Mouse (Mus musculus) C2C12 (cell line): ENCODE results near the gene E2f3. TPM values are rescaled to one million over a fixed set of nuclear protein-coding genes. Genes with fewer than 3 reads are reported as not detected.

Experiments
- H3K27me3 ChIP-seq: one replicate; pipeline ENCODE4 v1.6.1; 2011; ENCODE audit not compliant: control insufficient read depth, insufficient read depth, insufficient read length
- H3K36me3 ChIP-seq: one replicate; pipeline ENCODE4 v1.6.1; 2011; ENCODE audit not compliant: control insufficient read depth, insufficient read depth
- H3K4me3 ChIP-seq: one replicate; pipeline ENCODE4 v1.5.1; 2011; ENCODE audit warnings: mild to moderate bottlenecking, control low read depth; ENCODE audit not compliant: poor library complexity, insufficient read depth, severe bottlenecking
- H3K79me2 ChIP-seq: one replicate; pipeline ENCODE4 v1.6.1; 2011; ENCODE audit not compliant: control insufficient read depth, insufficient read depth
- H3K79me3 ChIP-seq: one replicate; pipeline ENCODE4 v1.6.1; 2011; ENCODE audit warnings: low read depth, control low read depth
- H3ac ChIP-seq: one replicate; pipeline ENCODE3; 2011; ENCODE audit warnings: low read depth; ENCODE audit not compliant: control insufficient read depth, insufficient read length
- CEBPB ChIP-seq: IDR thresholded peaks from one replicate; pipeline ENCODE4 v1.6.1; 2011; ENCODE audit warnings: low read depth, mild to moderate bottlenecking, control low read depth, moderate library complexity
- CTCF ChIP-seq: IDR thresholded peaks from one replicate; pipeline ENCODE4 v1.5.1; 2011; ENCODE audit not compliant: control insufficient read depth, insufficient read depth, insufficient read length
- FOSL1 ChIP-seq: IDR thresholded peaks from one replicate; pipeline ENCODE4 v1.8.0; 2011; ENCODE audit warnings: mild to moderate bottlenecking, low read length; ENCODE audit not compliant: poor library complexity, insufficient read depth, severe bottlenecking
- MAX ChIP-seq: IDR thresholded peaks from one replicate; pipeline ENCODE4 v1.6.1; 2011; ENCODE audit warnings: mild to moderate bottlenecking, control low read depth
- MYOD1 ChIP-seq: IDR thresholded peaks from one replicate; pipeline ENCODE4 v1.6.1; 2011; ENCODE audit warnings: low read depth; ENCODE audit not compliant: control insufficient read depth, insufficient read length
- MYOG ChIP-seq: IDR thresholded peaks from one replicate; pipeline ENCODE4 v1.6.1; 2011; ENCODE audit not compliant: control insufficient read depth, insufficient read length; ENCODE audit errors: extremely low read depth
- USF1 ChIP-seq: IDR thresholded peaks from one replicate; pipeline ENCODE4 v1.6.1; 2011; ENCODE audit warnings: low read depth, mild to moderate bottlenecking, control low read depth, moderate library complexity
- polyA plus RNA-seq: library from polyadenylated mRNA; unstranded; fragments of >200 nt; fragmentation: generic; extraction: Trizol; gene quantifications from one replicate; pipeline ENCODE4 v1.2.1, GENCODE M21; 2012; ENCODE audit warnings: missing spikeins

Gene E2f3
- polyA plus RNA-seq, 1 experiment: 10.2 TPM

DNA sequence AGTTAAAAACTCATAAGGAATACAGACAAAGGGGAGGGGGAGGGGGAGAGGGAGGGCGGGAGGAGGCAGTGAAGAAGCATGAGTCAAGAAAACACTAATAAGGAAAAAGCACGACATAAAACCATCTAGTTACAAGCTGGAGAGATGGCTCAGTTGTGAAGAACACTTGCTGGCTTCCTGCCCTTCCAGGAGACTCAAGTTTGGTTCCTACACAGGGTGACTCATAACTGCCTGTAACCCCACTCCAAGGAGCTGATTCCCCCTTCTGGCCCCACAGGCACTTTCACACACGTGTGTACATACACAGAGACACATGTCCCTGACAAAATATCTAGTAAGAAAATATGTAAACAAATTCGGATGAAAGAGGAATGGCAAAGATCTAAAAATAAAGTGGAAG, 84.2 kb downstream of the E2f3 start:
- Histone ChIP-seq H3K79me3 (no peaks in the 10 kb centered on the region), H3K79me2 (no peaks in the 10 kb centered on the region), H3ac (no peak overlapping the region), H3K4me3 (no peak overlapping the region), H3K36me3 (peaks cover 26% of the 10 kb centered on the region), H3K27me3 (no peaks in the 10 kb centered on the region)
- no peak for TF ChIP-seq MYOG
- TF ChIP-seq USF1: no peak
- no peak for TF ChIP-seq CEBPB
- TF ChIP-seq FOSL1: no peak
- no peak for TF ChIP-seq MYOD1
- no peak for TF ChIP-seq CTCF
- no peak for TF ChIP-seq MAX

DNA sequence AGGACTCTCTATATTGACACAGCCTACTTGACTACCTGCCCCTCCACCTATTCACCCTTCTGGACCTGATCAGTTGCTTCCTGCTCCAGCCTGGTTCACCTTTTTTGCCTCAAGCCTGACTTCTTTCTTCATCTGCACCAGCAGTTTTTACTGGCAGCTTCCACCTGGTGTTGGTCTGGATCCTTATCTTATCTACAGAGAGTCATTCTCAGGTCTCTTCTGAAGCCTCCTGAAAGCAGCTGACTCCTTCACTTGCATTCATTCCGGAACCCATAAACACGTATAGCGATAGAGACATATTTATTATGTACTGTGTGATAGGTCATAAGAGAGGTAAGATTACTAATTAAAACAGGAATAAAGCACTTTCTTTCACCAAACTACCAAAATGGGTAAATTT, 119.1 kb downstream of the E2f3 start:
- TF ChIP-seq CEBPB: no peak
- no peak for TF ChIP-seq MYOG
- no peak overlapping the region for H3ac ChIP-seq
- no peaks in the 10 kb centered on the region for H3K36me3 ChIP-seq
- H3K4me3 ChIP-seq: no peak overlapping the region
- no peaks in the 10 kb centered on the region for H3K79me3 ChIP-seq
- no peaks in the 10 kb centered on the region for H3K27me3 ChIP-seq
- no peaks in the 10 kb centered on the region for H3K79me2 ChIP-seq

DNA sequence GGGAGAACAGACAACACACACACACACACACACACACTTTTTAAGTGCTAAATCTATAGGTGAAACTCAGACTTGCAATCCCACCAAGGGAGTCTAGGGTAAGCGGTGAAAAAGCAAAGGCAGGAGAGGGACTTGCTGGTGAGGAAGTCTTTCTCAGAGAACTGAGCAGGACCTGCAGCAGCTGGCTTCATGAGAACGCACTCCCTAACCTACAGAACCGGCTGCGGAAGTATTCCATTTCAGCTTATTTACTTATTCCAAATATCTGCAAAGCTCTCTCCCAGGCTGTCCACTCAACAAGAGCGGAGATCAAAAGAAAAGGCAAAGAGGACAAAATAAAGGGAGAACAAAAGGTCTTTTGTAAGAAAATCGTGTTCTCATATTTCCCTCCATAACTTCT, 121.5 kb downstream of the E2f3 start:
- Histone ChIP-seq H3K79me3 (no peaks in the 10 kb centered on the region), H3K27me3 (no peaks in the 10 kb centered on the region), H3K4me3 (no peak overlapping the region), H3ac (no peak overlapping the region), H3K36me3 (no peaks in the 10 kb centered on the region), H3K79me2 (no peaks in the 10 kb centered on the region)
- no peak for TF ChIP-seq MAX
- no peak for TF ChIP-seq MYOG
- no peak for TF ChIP-seq MYOD1
- no peak for TF ChIP-seq FOSL1
- TF ChIP-seq USF1: no peak
- no peak for TF ChIP-seq CEBPB
- no peak for TF ChIP-seq CTCF

DNA sequence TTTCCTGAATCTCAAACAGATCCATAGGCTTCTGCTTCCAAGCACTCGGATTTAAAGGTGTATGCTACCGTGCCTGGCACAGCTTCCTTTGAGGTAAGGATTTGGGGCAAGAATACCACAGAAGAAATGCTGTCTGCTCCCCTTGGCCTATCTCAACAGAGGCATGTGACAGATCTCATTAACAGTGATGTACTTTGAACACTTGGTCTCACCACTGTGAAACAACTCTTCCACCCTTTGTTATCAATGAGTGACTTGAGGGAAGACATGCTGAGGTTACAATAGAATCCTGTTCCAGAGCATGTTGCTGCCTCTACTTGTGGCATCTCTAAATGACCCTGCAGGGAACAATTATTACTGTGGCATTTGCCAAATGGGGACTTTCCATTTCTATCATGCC, 125.8 kb downstream of the E2f3 start:
- Histone ChIP-seq H3K4me3 (no peak overlapping the region), H3K27me3 (no peaks in the 10 kb centered on the region), H3K79me2 (peaks cover 5% of the 10 kb centered on the region), H3K36me3 (no peaks in the 10 kb centered on the region), H3K79me3 (peaks cover 1% of the 10 kb centered on the region), H3ac (no peak overlapping the region)
- TF ChIP-seq FOSL1: no peak
- no peak for TF ChIP-seq MYOD1
- TF ChIP-seq CTCF: no peak
- TF ChIP-seq USF1: no peak

DNA sequence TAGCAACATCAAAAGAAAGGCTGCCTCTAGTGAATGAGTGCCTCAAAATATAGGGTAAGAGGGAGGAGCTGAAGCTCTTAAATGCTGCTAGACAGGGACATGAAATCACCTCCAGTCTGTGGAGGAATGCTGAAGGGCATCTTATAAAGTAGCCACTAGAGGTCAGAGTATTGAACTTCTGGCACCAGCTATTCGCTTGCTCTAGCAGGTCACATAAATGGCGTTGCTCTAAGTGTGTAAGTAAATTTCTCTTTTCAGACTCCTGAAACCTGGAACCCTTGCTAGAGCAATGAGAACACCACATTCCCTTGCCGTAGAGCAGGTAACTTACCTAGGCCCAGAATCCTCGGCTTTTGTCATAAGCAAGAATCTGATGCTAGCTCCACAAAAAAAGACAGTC, 128.4 kb downstream of the E2f3 start:
- H3K27me3 ChIP-seq: no peaks in the 10 kb centered on the region
- H3K36me3 ChIP-seq: peaks cover 5% of the 10 kb centered on the region
- H3K79me3 ChIP-seq: peaks cover 25% of the 10 kb centered on the region
- H3ac ChIP-seq: no peak overlapping the region
- H3K4me3 ChIP-seq: no peak overlapping the region
- peaks cover 31% of the 10 kb centered on the region for H3K79me2 ChIP-seq
- TF ChIP-seq CEBPB (no peak), MYOG (no peak), USF1 (no peak), MAX (no peak), FOSL1 (no peak), MYOD1 (no peak), CTCF (no peak)

Other genes starting within 250 kb of the E2f3 start
- gene Cdkal1, start 130.4 kb downstream of the E2f3 start, polyA plus RNA-seq: 5.1 TPM
- gene Mboat1, start 150.4 kb upstream of the E2f3 start, polyA plus RNA-seq: 10.6 TPM